Mouse (Mus musculus): ENCODE measurements at regions not wholly inside any gene's neighbourhood (a gene's known extent, or its start where the extent isn't known, plus 50 kb on each side); places are given as distances from the start of the nearest gene placed in this dataset.

DNA sequence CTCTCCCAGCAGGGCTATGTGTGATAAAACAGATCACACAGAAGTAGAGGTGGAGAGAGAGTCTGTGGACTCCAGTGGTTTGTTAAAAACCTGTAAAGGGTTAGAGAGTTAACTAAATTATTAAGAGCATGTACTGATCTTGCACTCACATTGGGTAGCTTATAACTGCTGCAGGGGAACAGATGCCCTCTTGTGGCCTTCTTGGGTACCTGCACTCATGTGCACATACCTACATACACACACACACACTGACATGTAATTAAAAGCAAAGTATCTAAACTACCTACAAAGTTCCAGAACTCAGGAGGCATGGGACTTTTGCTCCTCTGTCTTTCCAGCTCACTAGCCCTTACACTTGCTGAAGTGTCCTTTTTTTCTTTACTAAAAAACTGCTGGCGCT, 228.4 kb upstream of the Cxcr4 start:
- TF ChIP-seq POLR2A (IDR thresholded peaks at IDR 0.05; ENCODE audit: low read depth, low read length), result no peak
- TF ChIP-seq CTCF (IDR thresholded peaks at IDR 0.05; ENCODE audit: extremely low read depth, insufficient read length, insufficient replicate concordance, low read depth, low read length), result no peak

Measured in small intestine, adult 2 months (tissue).